Mouse (Mus musculus) limb, embryonic 13.5 days (tissue): ENCODE measurements at regions not wholly inside any gene's neighbourhood (a gene's known extent, or its start where the extent isn't known, plus 50 kb on each side); places are given as distances from the start of the nearest gene placed in this dataset.
A peak's percentile ranks its signal among the peaks of the same experiment; 100 is the strongest.

Experiments
- ATAC-seq: fragments of 200-750 bp; cut with Nextera tagmentation; 2 replicates; pipeline ENCODE4 v1.8.0; 2017; ENCODE audit warnings: low read depth, moderate number of reproducible peaks, moderate TSS enrichment; ENCODE audit not compliant: low FRiP score
- H3K27ac ChIP-seq: fragments of 300-500 bp; sonication (generic); 2 replicates; pipeline ENCODE4 v1.5.1; 2015; ENCODE audit warnings: inconsistent platforms, mild to moderate bottlenecking, moderate library complexity
- H3K27me3 ChIP-seq: fragments of 300-500 bp; sonication (generic); 2 replicates; pipeline ENCODE4 v1.6.1; 2015; ENCODE audit warnings: mild to moderate bottlenecking, inconsistent platforms
- H3K36me3 ChIP-seq: fragments of 300-500 bp; sonication (generic); 2 replicates; pipeline ENCODE4 v1.6.1; 2015; ENCODE audit warnings: inconsistent platforms, mild to moderate bottlenecking, moderate library complexity
- H3K4me1 ChIP-seq: fragments of 300-500 bp; sonication (generic); 2 replicates; pipeline ENCODE4 v1.6.1; 2015; ENCODE audit warnings: inconsistent platforms
- H3K4me2 ChIP-seq: fragments of 300-500 bp; sonication (generic); replicated peaks from 2 replicates; pipeline ENCODE4 v1.6.1; 2015; ENCODE audit warnings: inconsistent platforms, mild to moderate bottlenecking, moderate library complexity
- H3K4me3 ChIP-seq: fragments of 300-500 bp; sonication (generic); 2 replicates; pipeline ENCODE4 v1.5.1; 2015; ENCODE audit warnings: moderate library complexity, mild to moderate bottlenecking, inconsistent platforms
- H3K9ac ChIP-seq: fragments of 300-500 bp; sonication (generic); 2 replicates; pipeline ENCODE4 v1.6.1; 2015; ENCODE audit warnings: mild to moderate bottlenecking, inconsistent platforms
- H3K9me3 ChIP-seq: fragments of 300-500 bp; sonication (generic); 2 replicates; pipeline ENCODE4 v1.6.1; 2016; ENCODE audit warnings: inconsistent platforms
- WGBS: fragments of 180-500 bp; shearing (Covaris S2); methylation state at CpG from one replicate; pipeline ENCODE4 v1.1.7; 2015; 5-methylcytosine and 5-hydroxymethylcytosine counted together

- Histone ChIP-seq H3K4me1 (peaks cover 10% of the 10 kb centered on the region), H3K4me3 (no peak overlapping the region), H3K27me3 (no peaks in the 10 kb centered on the region), H3K4me2 (no peak overlapping the region), H3K36me3 (no peaks in the 10 kb centered on the region), H3K27ac (no peak overlapping the region), H3K9ac (no peak overlapping the region), H3K9me3 (no peaks in the 10 kb centered on the region)
- WGBS: 64% methylated on average over 10 of the region's 10 CpGs
- ATAC-seq: no peak
Measured at GRCm38 (mm10) chr6:51728816-51729562, 205.3 kb downstream of the Snx10 start.

- Histone ChIP-seq H3K9me3 (no peaks in the 10 kb centered on the region), H3K4me3 (no peak overlapping the region), H3K4me2 (no peak overlapping the region), H3K4me1 (peaks cover 10% of the 10 kb centered on the region), H3K36me3 (no peaks in the 10 kb centered on the region), H3K27me3 (no peaks in the 10 kb centered on the region), H3K9ac (no peak overlapping the region), H3K27ac (no peak overlapping the region)
- WGBS: 74% methylated on average over 17 of the region's 17 CpGs
- no peak for ATAC-seq
Measured at GRCm38 (mm10) chr6:51730564-51731351, 207.1 kb downstream of the Snx10 start.

DNA sequence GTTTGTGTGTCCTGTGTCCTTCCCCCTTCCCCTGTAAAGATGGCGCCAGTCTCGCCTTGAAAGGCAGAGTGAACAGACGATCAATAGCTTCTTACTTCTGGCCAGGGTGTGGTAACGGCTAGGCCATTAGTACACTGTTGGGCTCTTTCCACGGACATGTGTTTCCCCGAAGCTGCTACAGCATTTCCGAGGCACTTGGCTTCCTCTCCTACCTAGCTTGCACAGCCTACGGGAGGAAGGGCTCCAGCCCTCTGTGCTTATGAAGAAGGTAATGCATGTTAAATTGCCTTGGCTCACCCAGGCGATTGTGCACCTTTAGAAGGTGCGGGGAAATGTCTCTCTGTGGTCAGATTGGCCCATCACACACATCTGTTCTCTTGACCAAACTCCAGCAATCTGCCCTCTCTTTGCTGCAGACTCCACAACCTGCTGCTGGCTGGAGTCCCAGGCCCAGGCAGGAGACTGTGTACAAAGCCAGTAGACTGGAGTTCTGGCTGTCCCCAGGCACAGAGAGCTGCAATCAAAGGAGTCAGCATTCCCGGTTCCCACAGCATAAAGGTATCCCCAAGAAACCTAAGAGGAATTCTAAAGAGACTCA is 208.7 kb downstream of the Snx10 start:
- Histone ChIP-seq H3K36me3 (no peaks in the 10 kb centered on the region), H3K9me3 (no peaks in the 10 kb centered on the region), H3K4me3 (no peak overlapping the region), H3K4me2 (no peak overlapping the region), H3K27ac (no peak overlapping the region; the same call in 1 of the 2 replicates), H3K9ac (no peak overlapping the region), H3K4me1 (peaks cover 10% of the 10 kb centered on the region), H3K27me3 (no peaks in the 10 kb centered on the region)
- ATAC-seq: peak; percentile 57
- WGBS: 59% methylated on average over 11 of the region's 11 CpGs

GRCm38 (mm10) chr6:51736051-51736450 is 212.3 kb downstream of the Snx10 start:
- Histone ChIP-seq H3K27ac (no peak overlapping the region), H3K27me3 (no peaks in the 10 kb centered on the region), H3K4me3 (no peak overlapping the region), H3K4me2 (no peak overlapping the region), H3K36me3 (no peaks in the 10 kb centered on the region), H3K9me3 (no peaks in the 10 kb centered on the region), H3K9ac (no peak overlapping the region), H3K4me1 (peaks cover 14% of the 10 kb centered on the region)
- 44% methylated on average over 5 of the region's 5 CpGs for WGBS
- no peak for ATAC-seq

DNA sequence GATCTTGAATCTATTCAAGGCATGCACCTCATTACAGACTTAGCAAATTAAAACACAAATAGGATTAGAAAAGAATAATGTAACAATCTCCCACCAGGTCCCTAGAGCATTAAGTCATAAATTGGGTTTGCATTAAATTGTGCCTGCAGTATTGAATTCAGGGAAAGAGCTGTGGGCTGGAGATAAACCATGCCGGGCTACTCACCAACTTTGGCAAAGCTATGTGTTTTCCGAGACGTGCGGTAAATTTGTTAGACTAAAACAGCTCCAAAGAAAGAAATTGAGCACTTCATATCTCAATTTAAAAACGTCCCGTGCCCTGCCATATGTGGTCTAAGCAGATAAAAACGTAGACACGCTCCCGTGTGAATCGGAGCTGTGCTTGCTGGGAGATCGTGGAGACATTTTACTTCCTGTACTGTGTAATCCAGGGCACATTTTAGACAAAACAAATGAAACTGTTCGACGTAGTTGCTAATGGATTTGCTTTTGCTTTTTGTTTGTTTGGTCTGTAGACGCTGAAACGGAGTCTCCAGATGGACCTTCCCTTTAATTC is 219.5 kb downstream of the Snx10 start:
- Histone ChIP-seq H3K4me2 (peak overlapping the region; percentile 34), H3K9me3 (no peaks in the 10 kb centered on the region), H3K4me3 (no peak overlapping the region), H3K9ac (no peak overlapping the region), H3K27me3 (no peaks in the 10 kb centered on the region), H3K36me3 (no peaks in the 10 kb centered on the region), H3K4me1 (peaks cover 42% of the 10 kb centered on the region), H3K27ac (no peak overlapping the region)
- ATAC-seq: no peak
- 49% methylated on average over 15 of the region's 15 CpGs for WGBS

DNA sequence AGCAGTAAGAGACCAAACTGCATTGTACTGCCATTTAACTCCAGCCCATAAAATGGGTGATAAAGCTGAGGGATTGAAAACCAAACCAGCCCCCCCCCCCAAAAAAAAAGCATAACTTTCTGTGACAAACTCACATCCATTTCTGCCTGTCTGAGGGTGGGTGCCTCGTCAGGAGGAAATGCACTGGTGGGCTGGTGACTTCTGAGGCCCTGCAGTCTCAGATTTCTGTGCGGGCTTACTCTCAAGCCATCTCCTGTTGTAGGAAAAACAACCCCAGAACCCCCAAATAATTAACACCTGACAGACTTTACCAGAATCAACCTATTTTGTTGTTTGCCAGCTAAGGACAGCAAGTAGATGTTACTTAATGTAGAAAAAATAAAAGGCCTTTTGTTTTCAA is 220.9 kb downstream of the Snx10 start:
- no peaks in the 10 kb centered on the region for H3K36me3 ChIP-seq
- H3K27ac ChIP-seq: no peak overlapping the region
- H3K9ac ChIP-seq: no peak overlapping the region
- H3K4me2 ChIP-seq: no peak overlapping the region
- 14% methylated on average over 2 of the region's 2 CpGs for WGBS
- peaks cover 42% of the 10 kb centered on the region for H3K4me1 ChIP-seq
- no peak for ATAC-seq
- no peaks in the 10 kb centered on the region for H3K27me3 ChIP-seq
- H3K9me3 ChIP-seq: no peaks in the 10 kb centered on the region
- H3K4me3 ChIP-seq: no peak overlapping the region

DNA sequence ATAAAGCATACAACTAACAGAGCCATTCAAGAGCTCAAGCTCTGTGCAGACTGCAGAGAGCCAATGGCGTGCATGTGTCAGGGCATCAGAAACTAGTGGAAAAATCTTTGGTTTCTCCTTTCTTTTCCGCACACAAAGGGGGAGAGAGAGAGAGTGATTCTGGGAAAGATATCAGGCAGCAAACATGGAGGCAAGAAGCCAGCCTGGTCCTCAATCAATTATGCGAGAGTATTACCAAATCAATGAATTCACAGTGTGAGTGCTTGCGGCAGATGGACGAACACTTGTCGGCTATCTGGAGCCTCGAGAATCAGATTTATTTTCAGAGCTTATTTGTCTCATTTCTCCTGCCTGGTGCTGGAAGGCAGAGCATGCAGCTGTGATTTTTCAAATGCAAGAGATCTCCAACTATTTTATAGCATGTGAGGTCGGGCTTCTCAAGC is 230.6 kb downstream of the Snx10 start:
- 70% methylated on average over 8 of the region's 8 CpGs for WGBS

GRCm38 (mm10) chr6:51757131-51757530 is 233.4 kb downstream of the Snx10 start:
- H3K9ac ChIP-seq: no peak overlapping the region
- H3K4me1 ChIP-seq: peaks cover 21% of the 10 kb centered on the region; the same call in 1 of the 2 replicates
- ATAC-seq: no peak
- no peak overlapping the region for H3K4me3 ChIP-seq
- no peak overlapping the region for H3K4me2 ChIP-seq
- no peaks in the 10 kb centered on the region for H3K36me3 ChIP-seq
- 88% methylated on average over 3 of the region's 3 CpGs for WGBS
- no peaks in the 10 kb centered on the region for H3K9me3 ChIP-seq
- H3K27ac ChIP-seq: no peak overlapping the region
- no peaks in the 10 kb centered on the region for H3K27me3 ChIP-seq

More for the DNA sequence above, 230.6 kb downstream of the Snx10 start:
- Histone ChIP-seq H3K27ac (no peak overlapping the region), H3K36me3 (no peaks in the 10 kb centered on the region), H3K27me3 (no peaks in the 10 kb centered on the region), H3K9me3 (no peaks in the 10 kb centered on the region), H3K4me1 (peaks cover 17% of the 10 kb centered on the region; the same call in 1 of the 2 replicates), H3K4me3 (no peak overlapping the region), H3K4me2 (no peak overlapping the region), H3K9ac (no peak overlapping the region)
- no peak for ATAC-seq

DNA sequence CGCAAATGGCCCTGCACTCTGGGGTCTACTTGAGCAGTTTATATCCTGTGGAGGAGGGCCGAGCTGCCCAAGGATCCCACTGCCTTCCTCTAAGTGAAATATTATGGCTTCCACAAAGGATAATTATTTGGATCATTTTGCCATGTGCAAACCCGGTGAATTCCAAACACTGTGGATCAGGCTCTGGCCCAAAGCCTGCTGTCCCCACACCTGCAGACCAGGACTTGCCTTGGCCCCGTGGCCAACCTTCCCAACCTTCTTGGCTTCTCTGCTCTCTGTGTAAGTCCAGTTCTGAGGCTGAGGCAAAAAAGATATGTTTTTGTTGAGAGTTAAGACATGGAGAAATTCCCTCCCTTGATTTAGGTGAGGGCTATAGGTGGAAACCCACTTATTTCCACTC is 234.0 kb downstream of the Snx10 start:
- Histone ChIP-seq H3K4me1 (peaks cover 15% of the 10 kb centered on the region; the same call in 1 of the 2 replicates), H3K36me3 (no peaks in the 10 kb centered on the region), H3K4me3 (no peak overlapping the region), H3K9ac (no peak overlapping the region), H3K9me3 (no peaks in the 10 kb centered on the region), H3K4me2 (no peak overlapping the region), H3K27ac (no peak overlapping the region), H3K27me3 (no peaks in the 10 kb centered on the region)
- 79% methylated on average over 4 of the region's 4 CpGs for WGBS
- ATAC-seq: no peak

DNA sequence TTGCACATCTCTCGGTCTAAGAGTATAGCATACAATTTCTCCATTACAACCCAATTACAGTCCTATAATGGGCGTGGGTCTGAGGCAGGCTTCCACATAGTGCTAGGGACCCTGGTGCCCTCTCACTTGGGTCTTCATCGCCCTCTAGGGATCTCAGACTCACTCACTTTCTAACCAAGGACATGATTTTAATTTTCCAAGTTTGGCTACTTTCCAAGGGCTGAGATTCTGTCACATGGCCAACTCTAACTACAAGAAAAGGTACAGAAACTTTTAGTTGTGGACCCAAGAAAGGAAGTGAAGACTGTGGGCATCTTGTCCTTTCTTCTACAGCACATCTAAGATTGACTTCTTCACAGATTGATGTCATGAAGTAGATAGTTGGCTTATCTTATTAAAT is 235.1 kb downstream of the Snx10 start:
- Histone ChIP-seq H3K27me3 (no peaks in the 10 kb centered on the region), H3K9ac (no peak overlapping the region), H3K4me2 (no peak overlapping the region), H3K4me1 (peaks cover 14% of the 10 kb centered on the region; the same call in 1 of the 2 replicates), H3K27ac (no peak overlapping the region), H3K4me3 (no peak overlapping the region), H3K9me3 (no peaks in the 10 kb centered on the region), H3K36me3 (no peaks in the 10 kb centered on the region)
- no peak for ATAC-seq
- WGBS: 68% methylated on average over 3 of the region's 3 CpGs

- Histone ChIP-seq H3K4me2 (no peak overlapping the region), H3K27me3 (no peaks in the 10 kb centered on the region), H3K27ac (no peak overlapping the region), H3K36me3 (no peaks in the 10 kb centered on the region), H3K4me1 (peaks cover 14% of the 10 kb centered on the region; the same call in 1 of the 2 replicates), H3K9ac (no peak overlapping the region), H3K4me3 (no peak overlapping the region), H3K9me3 (no peaks in the 10 kb centered on the region)
- 67% methylated on average over 5 of the region's 5 CpGs for WGBS
- ATAC-seq: no peak
Measured at GRCm38 (mm10) chr6:51760372-51760771, 236.7 kb downstream of the Snx10 start.

- WGBS: 67% methylated on average over 5 of the region's 5 CpGs
Measured at GRCm38 (mm10) chr6:51761506-51761905, 237.8 kb downstream of the Snx10 start.

More at GRCm38 (mm10) chr6:51761506-51761905, 237.8 kb downstream of the Snx10 start:
- H3K9me3 ChIP-seq: no peaks in the 10 kb centered on the region
- peaks cover 6% of the 10 kb centered on the region for H3K27me3 ChIP-seq
- no peak for ATAC-seq
- H3K4me2 ChIP-seq: no peak overlapping the region
- no peak overlapping the region for H3K9ac ChIP-seq
- no peak overlapping the region for H3K4me3 ChIP-seq
- H3K36me3 ChIP-seq: no peaks in the 10 kb centered on the region
- H3K4me1 ChIP-seq: peaks cover 14% of the 10 kb centered on the region; the same call in 1 of the 2 replicates
- H3K27ac ChIP-seq: no peak overlapping the region
